Mouse (Mus musculus): ENCODE results near the gene Cnbd2. TPM values are rescaled to one million over a fixed set of nuclear protein-coding genes. Genes with fewer than 3 reads are reported as not detected.

The Cnbd2 gene
- polyA plus RNA-seq, 1 experiment from 2014 or later: 6.3 TPM

- H3K9ac ChIP-seq (ENCODE audit: low read length): no peak overlapping the region
- no peak overlapping the region for H3K4me2 ChIP-seq (replicated peaks; ENCODE audit: low read depth)
- no peaks in the 10 kb centered on the region for H3K36me3 ChIP-seq (ENCODE audit: control insufficient read depth, insufficient read depth, low read length)
- no peaks in the 10 kb centered on the region for H3K4me1 ChIP-seq (replicated peaks; ENCODE audit: control insufficient read depth, insufficient read depth)
- H3K27ac ChIP-seq (replicated peaks): no peak overlapping the region
- WGBS: 93% methylated on average over 4 of the region's 4 CpGs
- H3K9me3 ChIP-seq (ENCODE audit: control insufficient read depth, low read length): no peaks in the 10 kb centered on the region
- no peaks in the 10 kb centered on the region for H3K27me3 ChIP-seq (ENCODE audit: control insufficient read depth, insufficient read depth, low read length)
- ATAC-seq (ENCODE audit: low FRiP score, low TSS enrichment) (no peak), DNase-seq (ENCODE audit: low spot score) (no peak)
- no peak overlapping the region for H3K4me3 ChIP-seq (ENCODE audit: low read depth, low read length)
- TF ChIP-seq EP300 (optimal IDR thresholded peaks at IDR 0.05) (no peak), CTCF (IDR thresholded peaks at IDR 0.05; ENCODE audit: low read depth) (peak; percentile 60)
These were observed 82.2 kb downstream of the Cnbd2 start for GRCm38 (mm10) chr2:156394282-156394681.

- no peak for DNase-seq (ENCODE audit: low spot score)
- no peak overlapping the region for H3K4me3 ChIP-seq (ENCODE audit: low read depth, low read length)
- H3K4me1 ChIP-seq (replicated peaks; ENCODE audit: control insufficient read depth, insufficient read depth): no peaks in the 10 kb centered on the region
- 82% methylated on average over 2 of the region's 2 CpGs for WGBS
- no peak overlapping the region for H3K9ac ChIP-seq (ENCODE audit: low read length)
- TF ChIP-seq EP300 (optimal IDR thresholded peaks at IDR 0.05) (no peak), CTCF (IDR thresholded peaks at IDR 0.05; ENCODE audit: low read depth) (no peak)
- ATAC-seq (ENCODE audit: low FRiP score, low TSS enrichment): no peak
- H3K9me3 ChIP-seq (ENCODE audit: control insufficient read depth, low read length): no peaks in the 10 kb centered on the region
- no peaks in the 10 kb centered on the region for H3K27me3 ChIP-seq (ENCODE audit: control insufficient read depth, insufficient read depth, low read length)
- H3K27ac ChIP-seq (replicated peaks): no peak overlapping the region
- no peak overlapping the region for H3K4me2 ChIP-seq (replicated peaks; ENCODE audit: low read depth)
- H3K36me3 ChIP-seq (ENCODE audit: control insufficient read depth, insufficient read depth, low read length): no peaks in the 10 kb centered on the region
These were observed 84.0 kb downstream of the Cnbd2 start for GRCm38 (mm10) chr2:156396096-156396495.

GRCm38 (mm10) chr2:156397988-156398387, 85.9 kb downstream of the Cnbd2 start:
- no peak for TF ChIP-seq CTCF (IDR thresholded peaks at IDR 0.05; ENCODE audit: low read depth)
- TF ChIP-seq EP300 (optimal IDR thresholded peaks at IDR 0.05): no peak
- WGBS: 92% methylated on average over 7 of the region's 7 CpGs

GRCm38 (mm10) chr2:156399485-156399884, 87.4 kb downstream of the Cnbd2 start:
- no peak for DNase-seq (ENCODE audit: low spot score)
- WGBS: 59% methylated on average over 1 of the region's 1 CpGs
- Histone ChIP-seq H3K4me1 (replicated peaks; ENCODE audit: control insufficient read depth, insufficient read depth) (no peaks in the 10 kb centered on the region), H3K4me3 (ENCODE audit: low read depth, low read length) (no peak overlapping the region), H3K4me2 (replicated peaks; ENCODE audit: low read depth) (no peak overlapping the region), H3K9ac (ENCODE audit: low read length) (no peak overlapping the region), H3K27me3 (ENCODE audit: control insufficient read depth, insufficient read depth, low read length) (no peaks in the 10 kb centered on the region), H3K27ac (replicated peaks) (no peak overlapping the region), H3K9me3 (ENCODE audit: control insufficient read depth, low read length) (no peaks in the 10 kb centered on the region), H3K36me3 (ENCODE audit: control insufficient read depth, insufficient read depth, low read length) (no peaks in the 10 kb centered on the region)
- ATAC-seq (ENCODE audit: low FRiP score, low TSS enrichment): no peak
- TF ChIP-seq EP300 (optimal IDR thresholded peaks at IDR 0.05) (no peak), CTCF (IDR thresholded peaks at IDR 0.05; ENCODE audit: low read depth) (no peak)

More at GRCm38 (mm10) chr2:156397988-156398387, 85.9 kb downstream of the Cnbd2 start:
- Histone ChIP-seq H3K27ac (replicated peaks) (no peak overlapping the region), H3K36me3 (ENCODE audit: control insufficient read depth, insufficient read depth, low read length) (no peaks in the 10 kb centered on the region), H3K27me3 (ENCODE audit: control insufficient read depth, insufficient read depth, low read length) (no peaks in the 10 kb centered on the region), H3K4me1 (replicated peaks; ENCODE audit: control insufficient read depth, insufficient read depth) (no peaks in the 10 kb centered on the region), H3K9me3 (ENCODE audit: control insufficient read depth, low read length) (no peaks in the 10 kb centered on the region), H3K9ac (ENCODE audit: low read length) (no peak overlapping the region), H3K4me3 (ENCODE audit: low read depth, low read length) (no peak overlapping the region), H3K4me2 (replicated peaks; ENCODE audit: low read depth) (no peak overlapping the region)
- no peak for DNase-seq (ENCODE audit: low spot score)
- ATAC-seq (ENCODE audit: low FRiP score, low TSS enrichment): no peak

- ATAC-seq (ENCODE audit: low FRiP score, low TSS enrichment) (peak; percentile 83), DNase-seq (ENCODE audit: low spot score) (peak; percentile 81)
- Histone ChIP-seq H3K27me3 (ENCODE audit: control insufficient read depth, insufficient read depth, low read length) (no peaks in the 10 kb centered on the region), H3K36me3 (ENCODE audit: control insufficient read depth, insufficient read depth, low read length) (no peaks in the 10 kb centered on the region), H3K4me2 (replicated peaks; ENCODE audit: low read depth) (no peak overlapping the region), H3K9me3 (ENCODE audit: control insufficient read depth, low read length) (no peaks in the 10 kb centered on the region), H3K27ac (replicated peaks) (no peak overlapping the region), H3K4me3 (ENCODE audit: low read depth, low read length) (no peak overlapping the region), H3K9ac (ENCODE audit: low read length) (no peak overlapping the region), H3K4me1 (replicated peaks; ENCODE audit: control insufficient read depth, insufficient read depth) (no peaks in the 10 kb centered on the region)
- WGBS: 5% methylated on average over 9 of the region's 9 CpGs
- TF ChIP-seq EP300 (optimal IDR thresholded peaks at IDR 0.05): no peak
These were observed 89.2 kb downstream of the Cnbd2 start for GRCm38 (mm10) chr2:156401331-156401730.

- ATAC-seq (ENCODE audit: low FRiP score, low TSS enrichment) (no peak), DNase-seq (ENCODE audit: low spot score) (no peak)
- Histone ChIP-seq H3K4me2 (replicated peaks; ENCODE audit: low read depth) (no peak overlapping the region), H3K4me1 (replicated peaks; ENCODE audit: control insufficient read depth, insufficient read depth) (no peaks in the 10 kb centered on the region), H3K9me3 (ENCODE audit: control insufficient read depth, low read length) (no peaks in the 10 kb centered on the region), H3K27me3 (ENCODE audit: control insufficient read depth, insufficient read depth, low read length) (no peaks in the 10 kb centered on the region), H3K4me3 (ENCODE audit: low read depth, low read length) (no peak overlapping the region), H3K27ac (replicated peaks) (no peak overlapping the region), H3K9ac (ENCODE audit: low read length) (no peak overlapping the region), H3K36me3 (ENCODE audit: control insufficient read depth, insufficient read depth, low read length) (no peaks in the 10 kb centered on the region)
- TF ChIP-seq CTCF (IDR thresholded peaks at IDR 0.05; ENCODE audit: low read depth): no peak
- 89% methylated on average over 3 of the region's 3 CpGs for WGBS
These were observed 89.9 kb downstream of the Cnbd2 start for GRCm38 (mm10) chr2:156402036-156402435.
